Mouse (Mus musculus) kidney, adult 9 months (tissue): Measurements from ENCODE around the gene Atp1b2.

ENCODE experiments used
- DNase-seq: peaks from one replicate; pipeline ENCODE4 v3.0.0; 2022

Atp1b2 gene

GRCm38 (mm10) chr11:69606832-69607231 lies 1.1 kb upstream of the Atp1b2 start:
- DNase-seq = no peak

GRCm38 (mm10) chr11:69606491-69606795 lies 701 bp upstream of the Atp1b2 start:
- DNase-seq = no peak

- no peak for DNase-seq
Observed at GRCm38 (mm10) chr11:69604795-69605664, 712 bp downstream of the Atp1b2 start.

- no peak for DNase-seq
Observed at GRCm38 (mm10) chr11:69604347-69604746, 1.4 kb downstream of the Atp1b2 start.

- DNase-seq = peak; percentile 36
Observed at GRCm38 (mm10) chr11:69603516-69603915, 2.2 kb downstream of the Atp1b2 start.

- DNase-seq = no peak
Observed at GRCm38 (mm10) chr11:69601768-69602167, 4.0 kb downstream of the Atp1b2 start.

- peak; percentile 40 for DNase-seq
Observed at GRCm38 (mm10) chr11:69600098-69600497, 5.6 kb downstream of the Atp1b2 start.

GRCm38 (mm10) chr11:69599436-69599835 lies 6.3 kb downstream of the Atp1b2 start:
- no peak for DNase-seq

GRCm38 (mm10) chr11:69594853-69595252 lies 10.9 kb downstream of the Atp1b2 start:
- no peak for DNase-seq

- DNase-seq = no peak
Observed at GRCm38 (mm10) chr11:69592799-69593198, 12.9 kb downstream of the Atp1b2 start.

- no peak for DNase-seq
Observed at GRCm38 (mm10) chr11:69591899-69592637, 13.7 kb downstream of the Atp1b2 start.

- DNase-seq = no peak
Observed at GRCm38 (mm10) chr11:69591424-69591823, 14.3 kb downstream of the Atp1b2 start.

GRCm38 (mm10) chr11:69590622-69591021 lies 15.1 kb downstream of the Atp1b2 start:
- DNase-seq = no peak

- DNase-seq = no peak
Observed at GRCm38 (mm10) chr11:69589207-69589834, 16.4 kb downstream of the Atp1b2 start.

GRCm38 (mm10) chr11:69585718-69586325 lies 19.9 kb downstream of the Atp1b2 start:
- DNase-seq = no peak

- DNase-seq = no peak
Observed at GRCm38 (mm10) chr11:69584937-69585336, 20.8 kb downstream of the Atp1b2 start.

- no peak for DNase-seq
Observed at GRCm38 (mm10) chr11:69584008-69584407, 21.7 kb downstream of the Atp1b2 start.

GRCm38 (mm10) chr11:69582230-69582805 lies 23.4 kb downstream of the Atp1b2 start:
- DNase-seq = no peak

GRCm38 (mm10) chr11:69581814-69582213 lies 23.9 kb downstream of the Atp1b2 start:
- DNase-seq = no peak

- DNase-seq = peak; percentile 96
Observed at GRCm38 (mm10) chr11:69581147-69581688, 24.5 kb downstream of the Atp1b2 start.

- DNase-seq = no peak
Observed at GRCm38 (mm10) chr11:69580572-69581146, 25.1 kb downstream of the Atp1b2 start.

- peak; percentile 98 for DNase-seq
Observed at GRCm38 (mm10) chr11:69580091-69580514, 25.6 kb downstream of the Atp1b2 start, which contains the start of the genes Wrap53 and Trp53. Wrap53 (minus strand) TSS chr11:69580255. Trp53 (plus strand) TSS chr11:69580359.
